In the genomic region with DNA sequence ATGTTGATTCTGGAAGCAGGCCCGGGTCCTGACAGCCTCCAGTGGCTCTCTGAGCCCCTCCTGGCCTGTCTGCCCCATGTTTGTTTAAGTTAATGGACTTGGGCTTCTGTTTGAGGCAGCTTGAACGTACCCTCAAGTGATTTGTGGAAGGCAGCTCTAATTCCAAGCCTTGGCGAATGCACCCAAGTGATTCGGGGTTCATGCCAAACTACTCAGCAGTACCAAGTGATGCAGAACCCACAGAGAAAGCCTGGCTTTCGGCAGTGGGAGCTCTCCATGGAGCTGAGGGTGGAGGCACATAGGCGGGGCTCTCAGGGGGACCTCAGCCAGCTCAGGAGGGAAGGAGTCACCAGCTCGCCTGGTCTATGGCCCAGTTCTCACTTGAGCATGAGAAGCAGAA, we compare ENCODE assay signal across 25 mouse cellular contexts. TPM values are rescaled to one million over a fixed set of nuclear protein-coding genes. Genes with fewer than 3 reads are reported as not detected.
DNase-seq lines count a peak whose midpoint lies in the region; ATAC-seq and TF ChIP-seq lines count a peak whose summit lies in the region.
"Had no signal": no experiment of that assay in that cellular context is flagged by ENCODE, and none has a peak within 500 bp of the region (broad histone marks: within the 10 kb centered on the region; RNA-seq: fewer than 3 reads in every experiment).

No protein-coding gene starts in this region.

- no peak for TF ChIP-seq EP300 in lung, postnatal 0 days (IDR thresholded peaks at IDR 0.05)

- intact Hi-C loops in gastrocnemius, adult 2 months (cut with DNase I): no loop called here

- no peak overlapping the region for H3K27ac ChIP-seq in gastrocnemius, adult 2 months
- H3K27ac ChIP-seq in lung, embryonic 16.5 days (ENCODE audit: low read length): no peak overlapping the region
- no peak overlapping the region for H3K27ac ChIP-seq in lung, postnatal 0 days (ENCODE audit: low read length)
- H3K27ac ChIP-seq: heart, adult 2 months; limb, embryonic 12.5 days; liver, embryonic 12.5 days; stomach, embryonic 15.5 days had no signal

- no peaks in the 10 kb centered on the region for H3K36me3 ChIP-seq in lung, embryonic 16.5 days (ENCODE audit: control insufficient read depth, insufficient read depth, low read length)
- H3K36me3 ChIP-seq in lung, postnatal 0 days (ENCODE audit: insufficient read depth, low read length): no peaks in the 10 kb centered on the region
- H3K36me3 ChIP-seq: liver, embryonic 12.5 days; stomach, embryonic 15.5 days had no signal

- ATAC-seq in lung, embryonic 16.5 days (ENCODE audit: low read depth): peak; percentile 31; the same call in 1 of the 2 replicates
- ATAC-seq in lung, postnatal 0 days: no peak
- ATAC-seq: activated CD4-positive, CD25-positive, alpha-beta regulatory T cell, adult 4 months; liver, embryonic 12.5 days had no signal

- H3K9ac ChIP-seq in lung, embryonic 16.5 days (ENCODE audit: low read length): no peak overlapping the region
- no peak overlapping the region for H3K9ac ChIP-seq in lung, postnatal 0 days (replicated peaks; ENCODE audit: low read depth)
- H3K9ac ChIP-seq: limb, embryonic 12.5 days; liver, embryonic 12.5 days; stomach, embryonic 15.5 days had no signal

- H3K4me2 ChIP-seq in lung, embryonic 16.5 days (ENCODE audit: low read depth, low read length): no peak overlapping the region
- H3K4me2 ChIP-seq in lung, postnatal 0 days (replicated peaks; ENCODE audit: low read depth, low read length): no peak overlapping the region
- H3K4me2 ChIP-seq: limb, embryonic 12.5 days; liver, embryonic 12.5 days; stomach, embryonic 15.5 days had no signal

- H3K4me3 ChIP-seq in gastrocnemius, adult 2 months: no peak overlapping the region
- no peak overlapping the region for H3K4me3 ChIP-seq in lung, embryonic 16.5 days (ENCODE audit: low read length)
- H3K4me3 ChIP-seq in lung, postnatal 0 days (ENCODE audit: low read depth, low read length): no peak overlapping the region
- H3K4me3 ChIP-seq: heart, adult 2 months; limb, embryonic 12.5 days; liver, embryonic 12.5 days; myocyte; stomach, embryonic 15.5 days had no signal

- 48% methylated on average over 7 of the region's 7 CpGs for WGBS in lung, embryonic 16.5 days
- WGBS in lung, postnatal 0 days: 36% methylated on average over 7 of the region's 7 CpGs

- no peaks in the 10 kb centered on the region for H3K27me3 ChIP-seq in lung, embryonic 16.5 days (ENCODE audit: control insufficient read depth, insufficient read depth, low read depth, low read length)
- no peaks in the 10 kb centered on the region for H3K27me3 ChIP-seq in lung, postnatal 0 days (replicated peaks; ENCODE audit: insufficient read depth, low read length)
- H3K27me3 ChIP-seq: limb, embryonic 12.5 days; liver, embryonic 12.5 days; stomach, embryonic 15.5 days had no signal

- no peaks in the 10 kb centered on the region for H3K4me1 ChIP-seq in lung, embryonic 16.5 days (replicated peaks; ENCODE audit: control insufficient read depth, insufficient read depth, low read length)
- H3K4me1 ChIP-seq in lung, postnatal 0 days (ENCODE audit: insufficient read depth, low read depth, low read length): no peaks in the 10 kb centered on the region
- H3K4me1 ChIP-seq: limb, embryonic 12.5 days; liver, embryonic 12.5 days; stomach, embryonic 15.5 days had no signal

- peak; percentile 11 for DNase-seq in gastrocnemius, adult 2 months
- no peak for DNase-seq in gastrocnemius, adult 8-10 months (ENCODE audit: low spot score in 2 of 2)
- no peak for DNase-seq in lung, postnatal 0 days (ENCODE audit: low spot score)
- DNase-seq in NIH3T3 (ENCODE audit: low read depth): peak; percentile 55
- peak; percentile 61 for DNase-seq in brain, adult 2 months (ENCODE audit: low read depth, low spot score)
- DNase-seq in thymus, postnatal 0 days (ENCODE audit: low spot score): no peak
- DNase-seq: adrenal gland, postnatal 10 days; cerebellum, adult 18-20 months; cerebellum, postnatal 36 days; gastrocnemius, postnatal 14 days; heart, postnatal 36 days; kidney, adult 2 months; kidney, postnatal 36 days; lung, adult 2 months; right cerebral cortex, postnatal 25 days; thymus, adult 2 months had no signal

- H3K9me3 ChIP-seq in lung, embryonic 16.5 days (ENCODE audit: control insufficient read depth, low read length): no peaks in the 10 kb centered on the region
- H3K9me3 ChIP-seq in lung, postnatal 0 days (ENCODE audit: low read length): no peaks in the 10 kb centered on the region
- H3K9me3 ChIP-seq: limb, embryonic 12.5 days; liver, embryonic 12.5 days; stomach, embryonic 15.5 days had no signal

- no peak for TF ChIP-seq CTCF in gastrocnemius, adult 2 months (IDR thresholded peaks at IDR 0.05)
- TF ChIP-seq CTCF in lung, postnatal 0 days (IDR thresholded peaks at IDR 0.05): no peak

RNA-seq across cellular contexts. Expression of a gene that starts 29.1 kb away (rescaled TPM):
- 10 to 100 TPM; 10.6 to 11.2 TPM for total RNA-seq in gastrocnemius, adult 2 months (2021)
- 10 to 100 TPM in 3 of 4 experiments, 1 to 10 TPM in 1; 9.2 to 15.9 (median 13.7) TPM for total RNA-seq in gastrocnemius, adult 8-10 months (2022)
- 45.9 and 49.2 TPM in 2 replicates for polyA plus RNA-seq in lung, embryonic 16.5 days (2015; fragmentation: Nextera tagmentation; extraction: Ambion mirVana)
- polyA plus RNA-seq in lung, postnatal 0 days (2015; fragmentation: Nextera tagmentation; extraction: Ambion mirVana): 22.7 and 25.5 TPM in 2 replicates
- polyA plus RNA-seq in thymus, postnatal 0 days (2015; fragmentation: Nextera tagmentation; extraction: Ambion mirVana): 45.0 and 45.3 TPM in 2 replicates

RNA-seq across cellular contexts. Expression of a gene that starts 37.6 kb away (rescaled TPM):
- 1,000 to 10,000 TPM in 1 of 2 experiments, 100 to 1,000 TPM in 1; 932 to 1,039 TPM for total RNA-seq in gastrocnemius, adult 2 months (2021)
- 1,000 to 10,000 TPM in 2 of 4 experiments, 100 to 1,000 TPM in 2; 935 to 1,159 (median 1,025) TPM for total RNA-seq in gastrocnemius, adult 8-10 months (2022)
- polyA plus RNA-seq in lung, embryonic 16.5 days (2015; fragmentation: Nextera tagmentation; extraction: Ambion mirVana): 5,017 and 5,100 TPM in 2 replicates
- 3,759 and 4,424 TPM in 2 replicates for polyA plus RNA-seq in lung, postnatal 0 days (2015; fragmentation: Nextera tagmentation; extraction: Ambion mirVana)
- polyA plus RNA-seq in thymus, postnatal 0 days (2015; fragmentation: Nextera tagmentation; extraction: Ambion mirVana): 6,882 and 7,160 TPM in 2 replicates

RNA-seq across cellular contexts. Expression of a gene that starts 42.2 kb away (rescaled TPM):
- total RNA-seq in gastrocnemius, adult 2 months (2021): not detected
- not detected for total RNA-seq in gastrocnemius, adult 8-10 months (2022)
- 0.13 and 0.16 TPM in 2 replicates for polyA plus RNA-seq in lung, embryonic 16.5 days (2015; fragmentation: Nextera tagmentation; extraction: Ambion mirVana)
- 0.12 and 0.13 TPM in 2 replicates for polyA plus RNA-seq in lung, postnatal 0 days (2015; fragmentation: Nextera tagmentation; extraction: Ambion mirVana)
- 0.49 and 1.6 TPM in 2 replicates for polyA plus RNA-seq in thymus, postnatal 0 days (2015; fragmentation: Nextera tagmentation; extraction: Ambion mirVana)
- total RNA-seq: heart, adult 2 months; heart, postnatal 36 days; neutrophil, adult 5-6 weeks had no signal
- polyA plus RNA-seq: activated CD4-positive, CD25-positive, alpha-beta regulatory T cell, adult 4 months; heart, embryonic 14.5 days had no signal

Comparison
In these comparisons a context has a peak if more than half of its experiments do, and no peak if none do; other contexts are left out.
1. DNase-seq: peak in gastrocnemius, adult 2 months (single experiment), NIH3T3 (single experiment) and brain, adult 2 months (single experiment); none in gastrocnemius, adult 8-10 months (0 of 2), lung, postnatal 0 days (single experiment) and thymus, postnatal 0 days (single experiment).